Mouse (Mus musculus): ENCODE results near the gene Clmn. TPM values are rescaled to one million over a fixed set of nuclear protein-coding genes. Genes with fewer than 3 reads are reported as not detected.

The Clmn gene
- total and polyA plus RNA-seq, 3 experiments, result not detected

DNA sequence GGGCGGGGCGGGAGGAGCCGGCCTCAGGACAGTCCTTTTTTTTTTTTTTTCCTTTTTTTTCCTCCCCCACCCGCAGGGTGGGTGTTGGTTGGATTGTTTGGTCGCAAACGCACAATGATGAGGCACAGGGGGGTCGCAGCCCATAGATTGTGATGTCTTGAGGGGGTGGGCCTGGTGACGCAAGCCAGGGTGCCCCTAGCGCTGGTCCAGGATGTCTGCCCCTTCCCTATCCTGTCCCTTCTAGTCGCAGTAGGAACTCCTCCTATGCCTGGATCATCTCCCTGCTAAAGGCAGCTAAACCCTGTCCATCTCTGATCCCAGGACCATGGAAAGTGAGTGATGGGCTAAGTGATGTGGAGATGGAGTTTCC, 275 bp upstream of the Clmn start:
- H3K9ac ChIP-seq (ENCODE audit: control insufficient read depth, low read depth, low read length, poor library complexity, severe bottlenecking), result no peak overlapping the region
- no peak overlapping the region for H3K4me3 ChIP-seq (ENCODE audit: control insufficient read depth in 1 of 2, insufficient read depth in 1 of 2, low read depth in 2 of 2, low read length in 2 of 2)
- TF ChIP-seq USF1 (IDR thresholded peaks at IDR 0.05; ENCODE audit: low read depth, low read length), result no peak
- no peak for TF ChIP-seq MAZ (IDR thresholded peaks at IDR 0.05; ENCODE audit: low read depth, low read length)
- no peak for TF ChIP-seq CHD2 (IDR thresholded peaks at IDR 0.05; ENCODE audit: low read length)
- no peak for TF ChIP-seq RCOR1 (IDR thresholded peaks at IDR 0.05; ENCODE audit: low read depth, low read length)
- no peaks in the 10 kb centered on the region; a peak in 1 of 4 replicates for H3K27me3 ChIP-seq (ENCODE audit: control insufficient read depth in 1 of 2, insufficient read depth in 2 of 2, low read length in 2 of 2)
- H3K9me3 ChIP-seq (replicated peaks; ENCODE audit: insufficient read depth, low read length), result no peaks in the 10 kb centered on the region
- no peak for DNase-seq (ENCODE audit: low read depth, low spot score)
- no peaks in the 10 kb centered on the region for H3K79me2 ChIP-seq (ENCODE audit: control insufficient read depth, insufficient read depth, low read length, poor library complexity)
- no peaks in the 10 kb centered on the region for H3K4me1 ChIP-seq (ENCODE audit: control insufficient read depth in 1 of 2, insufficient read depth in 2 of 2, low read length in 2 of 2)
- H3K36me3 ChIP-seq (ENCODE audit: control insufficient read depth in 1 of 2, insufficient read depth in 2 of 2, low read length in 2 of 2), result no peaks in the 10 kb centered on the region
- H3K27ac ChIP-seq (ENCODE audit: control insufficient read depth, low read depth, low read length), result no peak overlapping the region

DNA sequence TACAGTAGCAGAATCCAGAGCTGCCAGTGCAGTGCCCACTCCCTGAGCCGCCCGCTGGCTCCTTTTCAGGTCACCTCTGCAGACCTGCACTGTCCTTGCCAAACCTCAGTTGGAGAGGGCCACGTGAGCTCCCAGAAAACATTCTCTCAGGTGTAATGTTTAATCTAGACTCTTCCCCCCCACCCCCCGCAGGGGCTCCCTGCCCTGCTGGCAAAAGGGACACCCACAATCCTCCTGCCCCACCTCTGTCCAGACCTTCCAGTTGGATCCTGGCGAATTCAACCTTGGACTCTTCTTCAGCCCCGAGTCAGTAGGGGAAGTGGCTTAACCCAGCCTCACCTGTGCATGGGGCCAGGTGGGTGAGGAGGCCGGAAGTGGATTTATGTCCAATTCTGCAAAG, 1.2 kb downstream of the Clmn start:
- TF ChIP-seq ETS1 (IDR thresholded peaks at IDR 0.05; ENCODE audit: low read depth, low read length) (no peak), CTCF (IDR thresholded peaks at IDR 0.05 in 2 of 3, conservative IDR thresholded peaks at IDR 0.05 in 1 of 3; ENCODE audit: control insufficient read depth in 1 of 3, insufficient read depth in 1 of 3, low read depth in 2 of 3, low read length in 3 of 3, poor library complexity in 1 of 3, severe bottlenecking in 1 of 3) (no peak), MAX (IDR thresholded peaks at IDR 0.05; ENCODE audit: low read length) (no peak), MYB (IDR thresholded peaks at IDR 0.05; ENCODE audit: low read depth, low read length) (no peak), SMC3 (IDR thresholded peaks at IDR 0.05; ENCODE audit: low read depth, low read length) (no peak), MXI1 (IDR thresholded peaks at IDR 0.05; ENCODE audit: low read depth, low read length) (no peak), BHLHE40 (IDR thresholded peaks at IDR 0.05; ENCODE audit: borderline replicate concordance, low read depth, low read length) (no peak), EP300 (IDR thresholded peaks at IDR 0.05; ENCODE audit: low read depth in 1 of 2, low read length in 2 of 2) (no peak), E2F4 (IDR thresholded peaks at IDR 0.05; ENCODE audit: borderline replicate concordance, low read depth, low read length) (no peak), RCOR1 (IDR thresholded peaks at IDR 0.05; ENCODE audit: low read depth, low read length) (no peak), MAFK (IDR thresholded peaks at IDR 0.05; ENCODE audit: borderline replicate concordance, low read depth, low read length) (no peak), ZKSCAN1 (IDR thresholded peaks at IDR 0.05; ENCODE audit: low read depth, low read length) (no peak), GATA1 (IDR thresholded peaks at IDR 0.05; ENCODE audit: low read depth, low read length) (no peak), RAD21 (IDR thresholded peaks at IDR 0.05; ENCODE audit: low read depth, low read length) (no peak), MAZ (IDR thresholded peaks at IDR 0.05; ENCODE audit: low read depth, low read length) (no peak), NRF1 (IDR thresholded peaks at IDR 0.05; ENCODE audit: insufficient read depth, low read depth, low read length, poor library complexity, severe bottlenecking) (no peak), SIN3A (IDR thresholded peaks at IDR 0.05; ENCODE audit: low read length) (no peak)
- Histone ChIP-seq H3K36me3 (ENCODE audit: control insufficient read depth in 1 of 2, insufficient read depth in 2 of 2, low read length in 2 of 2) (no peaks in the 10 kb centered on the region), H3K4me1 (ENCODE audit: control insufficient read depth in 1 of 2, insufficient read depth in 2 of 2, low read length in 2 of 2) (no peaks in the 10 kb centered on the region), H3K9me3 (replicated peaks; ENCODE audit: insufficient read depth, low read length) (no peaks in the 10 kb centered on the region), H3K9ac (ENCODE audit: control insufficient read depth, low read depth, low read length, poor library complexity, severe bottlenecking) (no peak overlapping the region), H3K4me3 (ENCODE audit: control insufficient read depth in 1 of 2, insufficient read depth in 1 of 2, low read depth in 2 of 2, low read length in 2 of 2) (no peak overlapping the region), H3K27me3 (ENCODE audit: control insufficient read depth in 1 of 2, insufficient read depth in 2 of 2, low read length in 2 of 2) (no peaks in the 10 kb centered on the region; a peak in 1 of 4 replicates), H3K27ac (ENCODE audit: control insufficient read depth, low read depth, low read length) (no peak overlapping the region), H3K79me2 (ENCODE audit: control insufficient read depth, insufficient read depth, low read length, poor library complexity) (no peaks in the 10 kb centered on the region)
- no peak for DNase-seq (ENCODE audit: low read depth, low spot score)
